Mouse (Mus musculus) spleen, adult 2 months (tissue): Measurements from ENCODE around the gene Klhdc8b.

Experiments used
- CTCF ChIP-seq: fragments of 200-500 bp; IDR thresholded peaks from 2 replicates; pipeline ENCODE4 v1.5.1; 2011; ENCODE audit warnings: mild to moderate bottlenecking, inconsistent platforms; ENCODE audit not compliant: insufficient read depth, insufficient read length, insufficient replicate concordance; ENCODE audit errors: extremely low read depth
- POLR2A ChIP-seq: fragments of 200-500 bp; IDR thresholded peaks from 2 replicates; pipeline ENCODE4 v1.6.1; 2011; ENCODE audit warnings: low read depth, low read length, inconsistent platforms

DNA sequence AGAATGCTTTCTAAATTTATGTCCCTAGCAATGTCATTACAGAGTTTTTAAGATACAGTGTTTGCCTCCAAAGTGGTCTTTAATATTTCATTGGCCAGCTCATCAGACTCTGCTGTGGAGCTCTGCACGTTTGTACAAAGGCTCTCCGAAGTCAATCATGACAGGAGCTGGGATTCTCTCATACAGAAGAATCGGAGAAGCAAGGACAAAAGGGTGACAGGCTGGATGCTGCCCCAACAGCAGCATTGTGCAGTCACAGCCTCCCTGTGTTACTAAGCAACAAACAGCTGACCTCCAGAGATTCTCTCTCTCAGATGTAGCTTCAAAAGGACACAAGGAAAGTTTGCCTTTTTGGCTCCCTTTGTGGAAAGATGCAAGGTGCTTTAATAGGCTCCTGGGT is 25.2 kb downstream of the Klhdc8b start, which contains the start of gene BC048562:
- no peak for TF ChIP-seq CTCF
- TF ChIP-seq POLR2A, result no peak
